Mouse (Mus musculus) stomach, embryonic 15.5 days (tissue): ENCODE results near the gene St8sia6. TPM values are rescaled to one million over a fixed set of nuclear protein-coding genes. Genes with fewer than 3 reads are reported as not detected.
"Not testable (repeated sequence)": the region's sequence is repeated elsewhere in the genome, so short reads cannot be mapped to it uniquely, and the experiment has no call there.

Experiments used
- ATAC-seq: fragments of 200-750 bp; cut with Nextera tagmentation; 2 replicates; pipeline ENCODE4 v1.8.0; 2017; ENCODE audit warnings: low read depth, moderate number of reproducible peaks, moderate TSS enrichment; ENCODE audit not compliant: insufficient read depth, low FRiP score
- H3K27ac ChIP-seq: fragments of 300-500 bp; sonication (generic); 2 replicates; pipeline ENCODE4 v1.5.1; 2015; ENCODE audit warnings: mild to moderate bottlenecking, inconsistent platforms
- H3K27me3 ChIP-seq: fragments of 300-500 bp; sonication (generic); replicated peaks from 2 replicates; pipeline ENCODE4 v1.6.1; 2015; ENCODE audit warnings: inconsistent platforms
- H3K36me3 ChIP-seq: fragments of 300-500 bp; sonication (generic); 2 replicates; pipeline ENCODE4 v1.6.1; 2015; ENCODE audit warnings: inconsistent platforms
- H3K4me1 ChIP-seq: fragments of 300-500 bp; sonication (generic); 2 replicates; pipeline ENCODE4 v1.6.1; 2015; ENCODE audit warnings: inconsistent platforms
- H3K4me2 ChIP-seq: fragments of 300-500 bp; sonication (generic); 2 replicates; pipeline ENCODE4 v1.6.1; 2015; ENCODE audit warnings: mild to moderate bottlenecking, inconsistent platforms
- H3K4me3 ChIP-seq: fragments of 300-500 bp; sonication (generic); replicated peaks from 2 replicates; pipeline ENCODE4 v1.5.1; 2015; ENCODE audit warnings: inconsistent platforms
- H3K9ac ChIP-seq: fragments of 300-500 bp; sonication (generic); 2 replicates; pipeline ENCODE4 v1.6.1; 2015; ENCODE audit warnings: inconsistent platforms
- H3K9me3 ChIP-seq: fragments of 300-500 bp; sonication (generic); 2 replicates; pipeline ENCODE4 v1.6.1; 2016; ENCODE audit warnings: inconsistent platforms
- WGBS: fragments of 180-500 bp; shearing (Covaris S2); methylation state at CpG from one replicate; pipeline ENCODE4 v1.1.7; 2015; 5-methylcytosine and 5-hydroxymethylcytosine counted together
- polyA plus RNA-seq: library from polyadenylated mRNA; unstranded; fragments of >200 nt; fragmentation: Nextera tagmentation; extraction: Ambion mirVana; gene quantifications from 2 replicates; pipeline ENCODE4 v1.2.1, GENCODE M21; 2015

The St8sia6 gene
- polyA plus RNA-seq, 1 experiment from 2014 or later = 0.96 TPM

- no peak overlapping the region for H3K4me2 ChIP-seq
- WGBS = 71% methylated on average over 2 of the region's 2 CpGs
- no peak overlapping the region for H3K4me3 ChIP-seq
- no peaks in the 10 kb centered on the region for H3K9me3 ChIP-seq
- H3K9ac ChIP-seq = no peak overlapping the region
- ATAC-seq = no peak
- H3K27ac ChIP-seq = no peak overlapping the region
- no peaks in the 10 kb centered on the region for H3K36me3 ChIP-seq
- no peaks in the 10 kb centered on the region for H3K27me3 ChIP-seq
- no peaks in the 10 kb centered on the region for H3K4me1 ChIP-seq
Observed at GRCm38 (mm10) chr2:13694417-13694816, 99.4 kb downstream of the St8sia6 start.

GRCm38 (mm10) chr2:13684380-13684779 lies 109.5 kb downstream of the St8sia6 start:
- H3K9ac ChIP-seq = no peak overlapping the region
- H3K4me3 ChIP-seq = no peak overlapping the region
- H3K27ac ChIP-seq = no peak overlapping the region
- 62% methylated on average over 4 of the region's 4 CpGs for WGBS
- H3K36me3 ChIP-seq = no peaks in the 10 kb centered on the region
- ATAC-seq = no peak
- H3K27me3 ChIP-seq = no peaks in the 10 kb centered on the region
- H3K4me2 ChIP-seq = no peak overlapping the region
- no peaks in the 10 kb centered on the region for H3K4me1 ChIP-seq
- H3K9me3 ChIP-seq = no peaks in the 10 kb centered on the region

DNA sequence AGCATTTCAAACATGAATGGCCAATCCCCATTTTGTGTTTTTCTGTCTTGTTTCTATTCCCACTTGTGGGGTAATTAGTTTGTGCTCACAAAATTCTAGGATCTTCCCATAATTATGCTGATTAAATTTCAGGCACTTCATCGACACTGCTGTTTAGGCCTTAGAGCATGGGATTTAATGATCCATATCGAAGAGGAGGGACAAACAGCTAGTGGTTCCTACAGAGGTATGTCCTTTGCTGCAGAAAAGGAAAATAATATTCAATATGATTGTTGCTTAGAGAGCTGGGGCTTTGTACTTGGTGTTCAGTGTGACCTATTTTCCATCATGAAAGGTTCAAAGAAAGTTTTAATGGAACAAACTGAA lies 110.7 kb downstream of the St8sia6 start:
- Histone ChIP-seq H3K27me3 (no peaks in the 10 kb centered on the region), H3K9ac (no peak overlapping the region), H3K4me3 (no peak overlapping the region), H3K9me3 (no peaks in the 10 kb centered on the region), H3K36me3 (no peaks in the 10 kb centered on the region), H3K4me1 (no peaks in the 10 kb centered on the region), H3K27ac (no peak overlapping the region), H3K4me2 (no peak overlapping the region)
- whole genome bisulfite sequencing = 84% methylated on average over 2 of the region's 2 CpGs
- ATAC-seq = no peak

- H3K36me3 ChIP-seq = no peaks in the 10 kb centered on the region
- H3K27ac ChIP-seq = no peak overlapping the region
- H3K4me1 ChIP-seq = no peaks in the 10 kb centered on the region
- H3K9me3 ChIP-seq = no peaks in the 10 kb centered on the region
- no peak overlapping the region for H3K4me3 ChIP-seq
- no peaks in the 10 kb centered on the region for H3K27me3 ChIP-seq
- H3K9ac ChIP-seq = no peak overlapping the region
- no peak overlapping the region for H3K4me2 ChIP-seq
- no peak for ATAC-seq
- WGBS = 35% methylated on average over 4 of the region's 4 CpGs
Observed at GRCm38 (mm10) chr2:13682488-13683204, 111.2 kb downstream of the St8sia6 start.

DNA sequence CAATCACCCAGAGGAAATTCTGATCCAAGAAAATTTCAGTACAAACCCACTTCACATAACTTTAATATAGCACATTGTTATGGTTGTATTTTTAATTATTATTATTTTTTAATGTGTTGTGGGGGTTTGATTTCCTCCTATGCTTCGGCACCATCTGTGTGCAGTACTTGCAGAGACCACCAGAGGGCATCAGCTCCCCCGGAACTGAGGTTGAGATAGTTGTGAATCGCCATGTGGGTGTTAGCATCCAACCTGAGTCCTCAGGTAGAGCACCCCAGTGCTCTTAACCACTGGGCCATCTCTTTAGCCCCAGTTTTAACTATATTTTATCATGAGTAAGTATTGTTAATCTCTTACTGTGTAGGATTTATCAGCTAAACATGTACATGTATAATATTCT lies 120.9 kb downstream of the St8sia6 start:
- Histone ChIP-seq H3K9ac (no peak overlapping the region), H3K4me1 (no peaks in the 10 kb centered on the region), H3K9me3 (no peaks in the 10 kb centered on the region), H3K36me3 (no peaks in the 10 kb centered on the region), H3K27ac (no peak overlapping the region), H3K4me2 (no peak overlapping the region), H3K4me3 (no peak overlapping the region), H3K27me3 (no peaks in the 10 kb centered on the region)
- ATAC-seq = no peak
- WGBS = 67% methylated on average over 3 of the region's 3 CpGs

- Histone ChIP-seq H3K4me1 (no peaks in the 10 kb centered on the region), H3K9me3 (no peaks in the 10 kb centered on the region), H3K9ac (no peak overlapping the region), H3K36me3 (no peaks in the 10 kb centered on the region), H3K4me3 (no peak overlapping the region), H3K4me2 (no peak overlapping the region), H3K27ac (no peak overlapping the region), H3K27me3 (no peaks in the 10 kb centered on the region)
- no peak for ATAC-seq
- WGBS = 79% methylated on average over 12 of the region's 12 CpGs
Observed at GRCm38 (mm10) chr2:13672426-13672825, 121.4 kb downstream of the St8sia6 start.

- Histone ChIP-seq H3K4me1 (no peaks in the 10 kb centered on the region), H3K27ac (no peak overlapping the region), H3K4me3 (no peak overlapping the region), H3K27me3 (no peaks in the 10 kb centered on the region), H3K4me2 (no peak overlapping the region), H3K9me3 (no peaks in the 10 kb centered on the region), H3K9ac (no peak overlapping the region), H3K36me3 (no peaks in the 10 kb centered on the region)
- ATAC-seq = no peak
- 36% methylated on average over 1 of the region's 1 CpGs for WGBS
Observed at GRCm38 (mm10) chr2:13634866-13635265, 159.0 kb downstream of the St8sia6 start.

- Histone ChIP-seq H3K4me3 (no peak overlapping the region), H3K27ac (no peak overlapping the region), H3K36me3 (no peaks in the 10 kb centered on the region), H3K4me1 (no peaks in the 10 kb centered on the region), H3K9ac (no peak overlapping the region), H3K4me2 (no peak overlapping the region), H3K9me3 (no peaks in the 10 kb centered on the region), H3K27me3 (no peaks in the 10 kb centered on the region)
- ATAC-seq = no peak
- 73% methylated on average over 7 of the region's 7 CpGs for WGBS
Observed at GRCm38 (mm10) chr2:13630136-13630832, 163.6 kb downstream of the St8sia6 start.

DNA sequence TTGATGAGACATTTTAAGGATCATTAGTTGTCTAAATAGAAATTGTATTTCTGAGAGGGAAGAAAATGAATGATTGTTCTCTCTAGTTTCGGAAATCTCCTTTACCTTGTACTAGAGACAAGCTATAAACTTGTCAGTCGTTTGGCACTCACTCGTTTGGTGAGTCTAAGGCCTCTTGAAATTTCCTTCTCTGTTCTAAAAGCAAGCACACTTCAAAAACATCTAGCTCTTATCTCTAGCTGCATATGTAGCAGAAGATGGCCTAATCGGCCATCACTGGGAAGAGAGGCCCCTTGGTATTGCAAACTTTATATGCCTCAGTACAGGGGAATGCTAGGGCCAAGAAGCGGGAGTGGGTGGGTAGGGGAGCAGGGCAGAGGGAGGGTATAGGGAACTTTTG lies 190.2 kb downstream of the St8sia6 start:
- WGBS = 66% methylated on average over 5 of the region's 5 CpGs
- not testable (repeated sequence) for H3K36me3 ChIP-seq, H3K4me3 ChIP-seq, H3K4me1 ChIP-seq, H3K4me2 ChIP-seq, H3K27me3 ChIP-seq, H3K9ac ChIP-seq, H3K9me3 ChIP-seq, H3K27ac ChIP-seq
- peak; percentile 84; the same call in 1 of the 2 replicates for ATAC-seq

- Histone ChIP-seq H3K36me3 (no peaks in the 10 kb centered on the region), H3K4me3 (no peak overlapping the region), H3K9ac (no peak overlapping the region), H3K27ac (no peak overlapping the region), H3K4me2 (no peak overlapping the region), H3K4me1 (no peaks in the 10 kb centered on the region), H3K9me3 (no peaks in the 10 kb centered on the region), H3K27me3 (no peaks in the 10 kb centered on the region)
- no peak for ATAC-seq
Observed at GRCm38 (mm10) chr2:13603093-13603492, 190.8 kb downstream of the St8sia6 start.
